Mouse (Mus musculus): ENCODE results near the gene Mecr. TPM values are rescaled to one million over a fixed set of nuclear protein-coding genes. Genes with fewer than 3 reads are reported as not detected.

Gene Mecr
- polyA plus RNA-seq, 1 experiment = 304 TPM

GRCm38 (mm10) chr4:131824939-131825338 lies 18.3 kb upstream of the Mecr start:
- Histone ChIP-seq H3K4me3 (ENCODE audit: insufficient read depth, low read depth, low read length) (no peak overlapping the region), H3K4me1 (ENCODE audit: control insufficient read depth, insufficient read depth, insufficient read length, low read length) (no peaks in the 10 kb centered on the region), H3K27ac (replicated peaks; ENCODE audit: low read depth, low read length) (no peak overlapping the region)

DNA sequence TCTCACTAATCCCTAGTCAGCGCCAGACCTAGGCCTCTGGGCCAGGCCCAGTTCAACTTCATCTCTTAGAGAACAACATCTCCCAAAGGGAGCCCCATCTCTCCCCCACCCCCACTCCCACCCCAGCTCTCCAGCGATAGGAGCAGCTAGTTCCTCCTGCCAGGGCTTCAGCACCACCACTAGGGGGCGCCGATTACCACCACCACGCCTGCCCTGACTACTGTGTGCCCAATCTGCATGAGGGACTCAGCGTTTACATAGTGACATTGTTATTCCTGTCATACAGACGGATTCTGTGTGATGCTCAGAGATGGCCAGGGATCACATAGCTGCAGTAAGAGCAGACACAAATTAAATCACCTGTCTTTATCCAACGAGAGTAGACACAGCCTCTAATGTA lies 17.4 kb upstream of the Mecr start:
- H3K27ac ChIP-seq (replicated peaks; ENCODE audit: low read depth, low read length) = no peak overlapping the region
- H3K4me3 ChIP-seq (ENCODE audit: insufficient read depth, low read depth, low read length) = no peak overlapping the region
- H3K4me1 ChIP-seq (ENCODE audit: control insufficient read depth, insufficient read depth, insufficient read length, low read length) = no peaks in the 10 kb centered on the region

DNA sequence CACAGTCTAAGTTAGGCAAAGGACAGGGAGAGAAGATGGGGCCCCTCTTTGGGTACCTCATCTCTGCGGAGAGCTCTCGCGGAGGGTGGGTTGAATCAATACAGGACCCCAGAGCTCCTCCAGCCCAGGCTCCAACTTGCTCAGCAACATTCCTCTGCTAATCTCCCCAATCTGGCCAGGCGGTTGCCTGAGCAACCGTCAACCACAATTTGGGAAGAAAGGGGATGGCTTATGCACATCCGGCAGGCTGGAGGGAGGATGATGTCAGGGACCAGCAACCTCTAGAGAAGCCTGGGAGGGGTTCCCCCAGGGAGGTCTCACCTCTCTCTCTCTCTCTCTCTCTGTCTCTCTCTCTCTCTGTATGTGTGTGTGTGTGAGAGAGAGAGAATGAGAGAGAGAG lies 16.4 kb upstream of the Mecr start:
- Histone ChIP-seq H3K27ac (replicated peaks; ENCODE audit: low read depth, low read length) (no peak overlapping the region), H3K4me3 (ENCODE audit: insufficient read depth, low read depth, low read length) (no peak overlapping the region), H3K4me1 (ENCODE audit: control insufficient read depth, insufficient read depth, insufficient read length, low read length) (no peaks in the 10 kb centered on the region)

- Histone ChIP-seq H3K4me3 (ENCODE audit: insufficient read depth, low read depth, low read length) (no peak overlapping the region), H3K4me1 (ENCODE audit: control insufficient read depth, insufficient read depth, insufficient read length, low read length) (no peaks in the 10 kb centered on the region), H3K27ac (replicated peaks; ENCODE audit: low read depth, low read length) (no peak overlapping the region)
Measured at GRCm38 (mm10) chr4:131829123-131829522, 14.1 kb upstream of the Mecr start.

DNA sequence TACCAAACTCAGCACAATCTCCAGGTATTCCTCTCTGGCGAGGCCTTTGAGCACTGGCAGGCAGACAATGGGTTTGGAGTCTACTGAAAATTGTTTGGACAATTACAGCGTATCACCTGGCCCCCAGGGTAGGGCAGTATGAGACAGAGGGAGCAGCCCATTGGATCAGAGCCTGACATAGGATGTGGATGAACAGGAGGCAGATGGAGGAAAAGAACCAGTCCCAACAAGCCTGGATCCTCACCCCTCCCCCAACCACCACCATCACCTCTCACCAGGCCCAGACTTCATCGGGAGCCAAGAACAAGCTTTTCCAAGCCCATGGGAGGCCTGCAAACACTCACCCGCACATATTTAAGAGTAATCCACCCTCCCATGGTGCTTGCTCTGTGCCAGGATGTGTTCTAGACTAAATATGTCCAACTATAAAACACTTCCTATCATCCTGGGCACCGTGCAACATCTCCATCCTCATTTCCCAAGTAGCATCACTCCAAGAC lies 11.7 kb upstream of the Mecr start:
- Histone ChIP-seq H3K4me3 (ENCODE audit: insufficient read depth, low read depth, low read length) (no peak overlapping the region), H3K4me1 (ENCODE audit: control insufficient read depth, insufficient read depth, insufficient read length, low read length) (no peaks in the 10 kb centered on the region), H3K27ac (replicated peaks; ENCODE audit: low read depth, low read length) (no peak overlapping the region)

- Histone ChIP-seq H3K4me3 (ENCODE audit: insufficient read depth, low read depth, low read length) (no peak overlapping the region), H3K4me1 (ENCODE audit: control insufficient read depth, insufficient read depth, insufficient read length, low read length) (no peaks in the 10 kb centered on the region), H3K27ac (replicated peaks; ENCODE audit: low read depth, low read length) (no peak overlapping the region)
Measured at GRCm38 (mm10) chr4:131832759-131833407, 10.4 kb upstream of the Mecr start.

DNA sequence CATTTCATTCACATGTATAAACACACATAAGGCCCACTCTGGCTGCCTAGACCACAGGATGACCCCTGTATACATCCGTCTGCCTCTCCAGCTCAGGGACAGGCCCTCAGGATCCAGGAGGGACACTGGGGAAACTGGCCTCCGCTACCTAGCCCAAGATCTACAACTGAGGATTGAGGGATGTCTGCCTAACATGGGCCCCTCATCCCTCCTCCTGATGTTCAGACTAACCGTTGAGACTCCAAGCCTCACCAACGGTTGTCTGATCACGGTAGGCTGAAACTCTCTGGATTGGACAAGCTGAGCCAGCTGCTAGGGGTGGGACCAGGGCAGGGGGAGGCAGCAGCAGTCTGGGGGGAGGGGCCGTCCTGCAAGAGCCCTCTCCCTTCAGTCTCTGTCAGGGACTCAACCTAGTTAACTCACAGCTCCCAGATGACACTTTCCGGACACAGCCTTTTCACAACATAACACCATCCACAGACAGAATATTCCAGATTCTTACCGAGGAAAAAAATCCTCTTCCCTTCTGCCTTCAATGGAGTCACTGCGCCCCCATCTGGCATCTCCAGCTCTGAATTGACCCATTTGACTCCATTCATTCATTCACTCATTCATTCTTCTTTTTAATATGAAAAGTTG lies 9.2 kb upstream of the Mecr start:
- no peak overlapping the region for H3K4me3 ChIP-seq (ENCODE audit: insufficient read depth, low read depth, low read length)
- H3K27ac ChIP-seq (replicated peaks; ENCODE audit: low read depth, low read length) = no peak overlapping the region
- no peaks in the 10 kb centered on the region for H3K4me1 ChIP-seq (ENCODE audit: control insufficient read depth, insufficient read depth, insufficient read length, low read length)

DNA sequence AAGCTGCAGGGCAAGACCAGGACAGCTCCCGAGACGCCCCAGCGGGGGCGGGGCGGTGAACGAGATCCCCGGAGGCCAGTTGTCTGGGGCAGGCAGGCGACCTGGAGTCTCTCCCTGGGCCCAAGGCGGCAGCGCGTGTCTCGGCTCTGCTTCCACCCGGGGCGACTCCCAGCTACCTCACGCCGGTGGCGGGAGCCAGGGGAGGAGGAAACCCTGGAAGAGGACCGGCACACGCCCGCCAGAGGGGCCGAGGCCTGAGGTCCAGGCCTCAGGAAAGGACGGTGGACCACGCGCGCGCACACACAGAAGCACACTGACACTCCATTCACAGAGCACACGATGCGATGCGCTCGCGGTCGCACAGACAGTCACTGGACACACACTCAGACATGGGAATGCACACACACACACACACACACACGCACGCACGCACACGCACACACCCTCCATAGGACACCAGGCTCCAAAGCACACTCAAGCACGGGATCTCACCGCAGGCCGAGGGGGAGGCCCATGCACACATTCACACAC lies 6.9 kb upstream of the Mecr start:
- Histone ChIP-seq H3K27ac (replicated peaks; ENCODE audit: low read depth, low read length) (no peak overlapping the region), H3K4me1 (ENCODE audit: control insufficient read depth, insufficient read depth, insufficient read length, low read length) (no peaks in the 10 kb centered on the region)

DNA sequence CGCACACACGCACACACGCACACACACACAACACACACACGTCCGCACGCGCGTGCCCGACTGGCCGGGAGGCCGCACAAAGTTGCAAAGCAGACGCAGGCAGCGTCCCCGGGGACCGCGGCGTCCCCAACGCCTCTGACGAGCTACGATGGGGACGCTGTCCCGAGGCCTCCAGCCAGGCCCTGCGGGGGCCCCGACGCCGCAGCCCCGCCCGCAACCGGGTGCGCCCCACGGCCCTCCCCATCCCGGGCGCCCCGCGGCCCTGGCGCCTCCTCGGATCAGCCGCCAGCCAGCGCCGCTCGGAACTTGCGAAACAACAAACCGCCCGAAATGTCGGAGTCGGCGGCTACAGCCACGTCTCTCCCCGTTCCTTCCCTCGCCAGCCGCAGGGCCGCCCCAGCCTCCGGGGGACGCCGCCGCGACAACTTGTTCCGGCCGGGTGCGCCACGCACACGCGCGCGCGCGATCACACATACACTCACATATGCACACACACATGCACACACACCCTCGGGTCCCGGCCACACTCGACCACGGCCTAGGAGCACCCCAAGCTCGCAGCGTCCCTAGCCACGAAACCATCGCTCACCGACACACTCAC lies 6.3 kb upstream of the Mecr start:
- Histone ChIP-seq H3K4me1 (ENCODE audit: control insufficient read depth, insufficient read depth, insufficient read length, low read length) (no peaks in the 10 kb centered on the region), H3K27ac (replicated peaks; ENCODE audit: low read depth, low read length) (no peak overlapping the region; the same call in 1 of the 2 replicates), H3K4me3 (ENCODE audit: insufficient read depth, low read depth, low read length) (peak overlapping the region; percentile 74)

More for the DNA sequence above, 6.9 kb upstream of the Mecr start:
- peak overlapping the region; percentile 74 for H3K4me3 ChIP-seq (ENCODE audit: insufficient read depth, low read depth, low read length)

DNA sequence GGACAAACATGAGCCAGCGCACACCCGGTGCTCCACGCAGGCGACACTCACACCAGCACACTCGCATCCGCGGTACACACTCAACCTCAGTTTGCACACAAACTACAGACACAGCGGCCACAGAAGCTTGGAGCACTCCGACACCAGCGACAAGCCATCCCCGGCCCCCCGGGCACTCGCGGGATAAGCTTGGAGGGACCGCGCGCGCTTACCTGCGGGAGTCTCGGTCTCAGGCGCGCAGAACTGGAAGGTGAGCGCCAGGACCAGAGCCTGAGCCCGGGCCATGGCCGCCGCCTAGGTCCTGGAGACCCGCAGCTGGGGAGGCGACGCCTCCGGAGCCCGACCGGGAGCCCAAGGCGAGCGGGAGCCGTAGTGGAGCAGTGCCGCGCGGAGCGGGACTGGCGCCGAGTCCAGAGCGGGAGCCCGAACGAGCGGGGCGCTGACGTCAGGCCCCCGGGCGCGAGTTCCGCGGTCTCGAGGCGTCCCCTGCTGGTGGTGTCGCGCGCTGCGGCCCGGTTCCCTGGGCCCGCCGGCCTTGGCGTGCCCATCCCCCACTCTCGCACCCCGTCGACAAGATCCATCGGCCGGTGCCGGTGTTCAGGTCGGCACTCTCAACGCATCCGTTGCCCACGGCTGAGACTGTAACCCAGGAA lies 5.3 kb upstream of the Mecr start, which contains the start of gene Ptpru:
Gene Ptpru, minus strand, starts transcription at position 417 of the 653 bp plus-strand sequence.
- Histone ChIP-seq H3K4me1 (ENCODE audit: control insufficient read depth, insufficient read depth, insufficient read length, low read length) (no peaks in the 10 kb centered on the region), H3K4me3 (ENCODE audit: insufficient read depth, low read depth, low read length) (peak within 1 kb of the TSS; percentile 74), H3K27ac (replicated peaks; ENCODE audit: low read depth, low read length) (no peak within 1 kb of the TSS; the same call in 1 of the 2 replicates)

GRCm38 (mm10) chr4:131845991-131846778 lies 2.9 kb downstream of the Mecr start:
- peak overlapping the region; percentile 78; the same call in 1 of the 2 replicates for H3K27ac ChIP-seq (replicated peaks; ENCODE audit: low read depth, low read length)
- H3K4me3 ChIP-seq (ENCODE audit: insufficient read depth, low read depth, low read length) = no peak overlapping the region
- peaks cover 8% of the 10 kb centered on the region; the same call in 1 of the 2 replicates for H3K4me1 ChIP-seq (ENCODE audit: control insufficient read depth, insufficient read depth, insufficient read length, low read length)

- Histone ChIP-seq H3K27ac (replicated peaks; ENCODE audit: low read depth, low read length) (no peak overlapping the region), H3K4me1 (ENCODE audit: control insufficient read depth, insufficient read depth, insufficient read length, low read length) (peaks cover 8% of the 10 kb centered on the region; the same call in 1 of the 2 replicates), H3K4me3 (ENCODE audit: insufficient read depth, low read depth, low read length) (no peak overlapping the region)
Measured at GRCm38 (mm10) chr4:131848082-131848481, 4.8 kb downstream of the Mecr start.

GRCm38 (mm10) chr4:131849986-131850638 lies 6.8 kb downstream of the Mecr start:
- Histone ChIP-seq H3K4me3 (ENCODE audit: insufficient read depth, low read depth, low read length) (no peak overlapping the region), H3K4me1 (ENCODE audit: control insufficient read depth, insufficient read depth, insufficient read length, low read length) (peaks cover 8% of the 10 kb centered on the region; the same call in 1 of the 2 replicates), H3K27ac (replicated peaks; ENCODE audit: low read depth, low read length) (peak overlapping the region; percentile 57)

DNA sequence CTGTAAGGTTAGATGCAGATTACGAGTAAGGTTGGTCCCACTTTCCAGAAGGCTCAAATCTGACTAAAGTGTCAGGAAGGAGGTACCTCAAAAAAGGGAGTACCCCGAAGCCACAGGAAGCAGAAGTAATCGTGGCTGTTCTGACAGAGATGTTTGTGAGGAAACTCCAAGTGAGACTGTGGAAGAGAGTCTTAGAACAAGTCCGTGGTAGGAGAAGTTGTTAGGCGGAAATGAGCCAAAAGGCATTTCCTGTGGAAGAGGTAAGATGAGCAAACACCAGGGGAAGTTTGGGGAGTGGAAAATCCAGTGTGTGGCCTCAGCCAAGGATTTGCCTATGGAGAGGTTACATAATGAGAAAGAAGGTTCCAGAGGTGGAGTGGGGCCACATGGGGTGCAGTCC lies 11.7 kb downstream of the Mecr start:
- Histone ChIP-seq H3K27ac (replicated peaks; ENCODE audit: low read depth, low read length) (0 out of 2 replicates have a peak overlapping the region, but pooled peaks have one; percentile 14), H3K4me3 (ENCODE audit: insufficient read depth, low read depth, low read length) (no peak overlapping the region), H3K4me1 (ENCODE audit: control insufficient read depth, insufficient read depth, insufficient read length, low read length) (peaks cover under 1% of the 10 kb centered on the region; the same call in 1 of the 2 replicates)

Measured in brown adipose tissue, adult 24 weeks (tissue).